Mouse (Mus musculus): ENCODE measurements around the gene Usp6nl. TPM values are rescaled to one million over a fixed set of nuclear protein-coding genes. Genes with fewer than 3 reads are reported as not detected.

Gene Usp6nl
- total RNA-seq, 2 experiments from 2014 or later: 6.3 to 6.7 TPM

- no peak for DNase-seq (ENCODE audit: low spot score)
- intact Hi-C loops (cut with DNase I): no loop called here
Measured at GRCm38 (mm10) chr2:6487566-6488488, 165.4 kb downstream of the Usp6nl start.

GRCm38 (mm10) chr2:6488489-6489056 is 166.1 kb downstream of the Usp6nl start:
- no peak for DNase-seq (ENCODE audit: low spot score)
- intact Hi-C loops (cut with DNase I): no loop called here

- intact Hi-C loops (cut with DNase I): no loop called here
- DNase-seq (ENCODE audit: low spot score): no peak
Measured at GRCm38 (mm10) chr2:6490076-6490475, 167.6 kb downstream of the Usp6nl start.

GRCm38 (mm10) chr2:6490870-6491269 is 168.4 kb downstream of the Usp6nl start:
- intact Hi-C loops (cut with DNase I): no loop called here
- no peak for DNase-seq (ENCODE audit: low spot score)

- DNase-seq (ENCODE audit: low spot score): no peak
- intact Hi-C loops (cut with DNase I): no loop called here
Measured at GRCm38 (mm10) chr2:6493886-6494285, 171.4 kb downstream of the Usp6nl start.

Other genes starting within 250 kb of the Usp6nl start
- 10 to 100 TPM; 12.6 to 16.0 TPM for gene Proser2, start 192.5 kb upstream of the Usp6nl start, total RNA-seq (2021)
- 10 to 100 TPM; 20.1 to 22.1 TPM for gene Echdc3, start 109.6 kb upstream of the Usp6nl start, total RNA-seq (2021)

All from heart, postnatal 25 days (tissue).